Mouse (Mus musculus): ENCODE data around the gene Vat1. TPM values are rescaled to one million over a fixed set of nuclear protein-coding genes. Genes with fewer than 3 reads are reported as not detected.
"Not testable (repeated sequence)": the region's sequence is repeated elsewhere in the genome, so short reads cannot be mapped to it uniquely, and the experiment has no call there.

Gene Vat1
- polyA plus RNA-seq, 1 experiment from 2014 or later: 33.1 TPM

DNA sequence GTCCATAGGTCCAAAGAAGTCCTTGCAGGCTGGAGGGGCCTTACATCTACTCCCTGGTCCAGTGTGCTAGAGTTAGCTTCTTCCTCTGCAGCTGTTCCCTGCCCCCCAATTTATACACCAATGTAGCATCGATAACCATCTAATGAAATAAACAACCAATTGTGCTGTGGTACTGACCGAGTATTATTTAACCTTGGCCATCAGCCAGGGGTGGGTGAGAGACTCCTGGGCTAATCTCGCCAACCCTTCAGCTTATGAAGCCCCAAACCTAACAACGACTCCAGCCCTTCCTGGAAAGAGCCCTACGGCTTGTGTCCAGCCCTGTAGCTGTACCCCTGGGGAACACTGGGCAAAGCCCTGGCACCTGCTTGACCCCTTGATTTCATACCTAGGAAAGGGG, 8.3 kb upstream of the Vat1 start:
- 64% methylated on average over 5 of the region's 5 CpGs for WGBS
- no peak overlapping the region for H3K4me3 ChIP-seq

DNA sequence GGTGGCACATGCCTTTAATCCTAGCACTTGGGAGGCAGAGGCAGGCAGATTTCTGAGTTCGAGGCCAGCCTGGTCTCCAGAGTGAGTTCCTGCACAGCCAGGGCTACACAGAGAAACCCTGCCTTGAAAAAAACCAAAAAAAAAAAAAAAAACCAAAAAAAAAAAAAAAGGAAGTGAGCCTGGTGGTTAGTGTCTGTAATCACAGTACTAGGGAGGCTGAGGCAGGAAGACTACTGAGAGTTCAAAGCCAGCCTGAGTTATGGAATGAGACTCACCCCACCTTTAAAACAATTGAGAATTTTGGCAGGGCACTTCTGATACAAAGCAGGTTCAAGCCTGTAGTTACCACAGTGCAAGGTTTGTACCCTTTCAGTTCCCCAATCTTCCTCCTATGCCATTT, 7.7 kb upstream of the Vat1 start:
- not testable (repeated sequence) for H3K36me3 ChIP-seq; H3K27ac ChIP-seq; DNase-seq (ENCODE audit: low spot score); H3K9me3 ChIP-seq; H3K27me3 ChIP-seq (ENCODE audit: insufficient read depth, poor library complexity, severe bottlenecking); H3K4me3 ChIP-seq
- peaks cover 50% of the 10 kb centered on the region for H3K4me1 ChIP-seq
- WGBS: 68% methylated on average over 1 of the region's 1 CpGs

More for the DNA sequence above, 8.3 kb upstream of the Vat1 start:
- no peak for DNase-seq (ENCODE audit: low spot score)
- H3K9me3 ChIP-seq: no peaks in the 10 kb centered on the region
- no peak overlapping the region for H3K27ac ChIP-seq
- peaks cover 51% of the 10 kb centered on the region for H3K4me1 ChIP-seq
- peaks cover 8% of the 10 kb centered on the region for H3K36me3 ChIP-seq
- H3K27me3 ChIP-seq (ENCODE audit: insufficient read depth, poor library complexity, severe bottlenecking): 0 out of 2 replicates have a peak, but pooled peaks cover 4% of the 10 kb centered on the region

- no peak overlapping the region for H3K27ac ChIP-seq
- 37% methylated on average over 7 of the region's 7 CpGs for WGBS
- 0 out of 2 replicates have a peak, but pooled peaks cover 4% of the 10 kb centered on the region for H3K27me3 ChIP-seq (ENCODE audit: insufficient read depth, poor library complexity, severe bottlenecking)
- H3K9me3 ChIP-seq: no peaks in the 10 kb centered on the region
- H3K4me1 ChIP-seq: peaks cover 55% of the 10 kb centered on the region
- no peak for DNase-seq (ENCODE audit: low spot score)
- no peak overlapping the region for H3K4me3 ChIP-seq
- H3K36me3 ChIP-seq: peaks cover 8% of the 10 kb centered on the region
Observed at GRCm38 (mm10) chr11:101472336-101472735, 6.3 kb upstream of the Vat1 start.

GRCm38 (mm10) chr11:101471926-101472325, 5.9 kb upstream of the Vat1 start:
- 47% methylated on average over 3 of the region's 3 CpGs for WGBS
- peaks cover 54% of the 10 kb centered on the region for H3K4me1 ChIP-seq
- H3K27me3 ChIP-seq (ENCODE audit: insufficient read depth, poor library complexity, severe bottlenecking): 0 out of 2 replicates have a peak, but pooled peaks cover 4% of the 10 kb centered on the region

GRCm38 (mm10) chr11:101470206-101470605, 4.2 kb upstream of the Vat1 start:
- no peak for DNase-seq (ENCODE audit: low spot score)
- Histone ChIP-seq H3K9me3 (no peaks in the 10 kb centered on the region), H3K36me3 (peaks cover 8% of the 10 kb centered on the region), H3K4me1 (peaks cover 62% of the 10 kb centered on the region), H3K27ac (peak overlapping the region; percentile 36; the same call in 1 of the 2 replicates), H3K4me3 (peak overlapping the region; percentile 22; the same call in 1 of the 2 replicates), H3K27me3 (ENCODE audit: insufficient read depth, poor library complexity, severe bottlenecking) (0 out of 2 replicates have a peak, but pooled peaks cover 4% of the 10 kb centered on the region)
- 24% methylated on average over 7 of the region's 7 CpGs for WGBS

More at GRCm38 (mm10) chr11:101471926-101472325, 5.9 kb upstream of the Vat1 start:
- peaks cover 8% of the 10 kb centered on the region for H3K36me3 ChIP-seq
- no peak overlapping the region for H3K27ac ChIP-seq
- H3K9me3 ChIP-seq: no peaks in the 10 kb centered on the region
- no peak overlapping the region for H3K4me3 ChIP-seq
- no peak for DNase-seq (ENCODE audit: low spot score)

DNA sequence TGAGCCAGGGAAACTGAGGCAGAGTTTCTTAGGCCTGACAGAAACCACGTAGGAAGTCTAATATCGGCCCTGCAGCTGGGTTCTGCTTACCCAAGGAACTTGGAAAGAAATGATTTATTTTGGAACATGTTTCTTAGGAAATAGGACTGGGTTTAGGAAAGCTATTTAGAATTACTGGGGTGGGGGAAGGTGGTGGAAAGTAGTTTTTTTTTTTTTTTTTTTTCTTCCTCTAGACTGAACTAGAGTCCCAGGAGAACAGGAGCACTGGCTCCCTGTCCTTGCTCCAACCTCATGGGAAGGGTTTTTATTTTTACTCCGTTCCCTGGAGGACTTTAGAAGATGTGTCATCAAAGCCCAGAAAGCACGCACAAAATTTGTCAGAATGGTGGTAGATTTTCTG, 3.1 kb upstream of the Vat1 start:
- peaks cover 8% of the 10 kb centered on the region for H3K36me3 ChIP-seq
- H3K27me3 ChIP-seq (ENCODE audit: insufficient read depth, poor library complexity, severe bottlenecking): 0 out of 2 replicates have a peak, but pooled peaks cover 4% of the 10 kb centered on the region
- H3K9me3 ChIP-seq: no peaks in the 10 kb centered on the region
- peak overlapping the region; percentile 95 for H3K4me3 ChIP-seq
- H3K27ac ChIP-seq: peak overlapping the region; percentile 95; the same call in 1 of the 2 replicates
- peaks cover 73% of the 10 kb centered on the region for H3K4me1 ChIP-seq
- 59% methylated on average over 4 of the region's 4 CpGs for WGBS
- DNase-seq (ENCODE audit: low spot score): no peak

DNA sequence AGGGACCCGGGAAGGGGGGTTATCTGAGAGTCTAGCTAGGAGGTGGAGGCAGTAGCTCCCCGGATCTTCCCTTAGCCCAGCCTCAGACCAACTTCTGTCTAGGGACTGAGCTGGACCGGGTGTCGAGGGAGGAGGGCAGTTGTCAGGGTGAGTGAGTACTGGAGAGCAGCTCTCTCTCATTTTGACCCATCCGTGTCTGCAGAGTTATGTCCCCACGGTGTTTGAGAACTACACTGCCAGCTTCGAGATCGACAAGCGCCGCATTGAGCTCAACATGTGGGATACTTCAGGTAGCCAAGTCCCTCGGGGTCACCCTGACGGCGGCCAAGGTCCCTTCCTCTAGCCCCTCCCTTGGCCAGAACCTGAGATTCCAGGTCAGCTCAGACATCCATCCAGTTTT, 2.7 kb upstream of the Vat1 start:
- DNase-seq (ENCODE audit: low spot score): no peak
- peak overlapping the region; percentile 95 for H3K4me3 ChIP-seq
- peak overlapping the region; percentile 95 for H3K27ac ChIP-seq
- 0 out of 2 replicates have a peak, but pooled peaks cover 4% of the 10 kb centered on the region for H3K27me3 ChIP-seq (ENCODE audit: insufficient read depth, poor library complexity, severe bottlenecking)
- WGBS: 5% methylated on average over 13 of the region's 13 CpGs
- H3K36me3 ChIP-seq: peaks cover 8% of the 10 kb centered on the region
- H3K9me3 ChIP-seq: no peaks in the 10 kb centered on the region
- peaks cover 77% of the 10 kb centered on the region for H3K4me1 ChIP-seq

GRCm38 (mm10) chr11:101468263-101468688, 2.2 kb upstream of the Vat1 start:
- Histone ChIP-seq H3K4me1 (peaks cover 81% of the 10 kb centered on the region), H3K9me3 (no peaks in the 10 kb centered on the region), H3K27ac (peak overlapping the region; percentile 95), H3K27me3 (ENCODE audit: insufficient read depth, poor library complexity, severe bottlenecking) (0 out of 2 replicates have a peak, but pooled peaks cover 4% of the 10 kb centered on the region), H3K4me3 (peak overlapping the region; percentile 95), H3K36me3 (peaks cover 8% of the 10 kb centered on the region)
- no peak for DNase-seq (ENCODE audit: low spot score)
- under 1% methylated on average over 30 of the region's 31 CpGs for WGBS

GRCm38 (mm10) chr11:101467477-101468262, 1.6 kb upstream of the Vat1 start:
- whole genome bisulfite sequencing: under 1% methylated on average over 54 of the region's 54 CpGs
- H3K4me3 ChIP-seq: peak overlapping the region; percentile 95
- peaks cover 83% of the 10 kb centered on the region for H3K4me1 ChIP-seq
- 0 out of 2 replicates have a peak, but pooled peaks cover 4% of the 10 kb centered on the region for H3K27me3 ChIP-seq (ENCODE audit: insufficient read depth, poor library complexity, severe bottlenecking)
- no peaks in the 10 kb centered on the region for H3K9me3 ChIP-seq
- H3K27ac ChIP-seq: peak overlapping the region; percentile 95
- H3K36me3 ChIP-seq: peaks cover 8% of the 10 kb centered on the region
- DNase-seq (ENCODE audit: low spot score): peak; percentile 87

DNA sequence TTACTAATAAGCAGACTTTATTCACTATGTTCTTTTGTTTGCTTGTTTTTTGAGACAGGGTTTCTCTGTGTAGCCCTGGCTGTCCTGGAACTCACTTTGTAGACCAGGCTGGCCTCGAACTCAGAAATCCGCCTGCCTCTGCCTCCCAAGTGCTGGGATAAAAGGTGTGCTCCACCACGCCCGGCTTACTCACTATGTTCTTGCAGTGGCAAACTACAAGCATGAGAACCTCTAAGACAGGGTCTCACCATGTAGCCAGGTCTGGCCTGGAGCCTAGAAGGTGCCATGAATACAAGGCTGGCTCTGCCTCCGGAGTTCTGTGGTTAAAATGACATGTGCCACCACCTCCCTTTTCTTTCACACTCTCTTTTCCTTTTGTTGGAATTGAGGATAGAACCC, 521 bp upstream of the Vat1 start:
- 58% methylated on average over 5 of the region's 5 CpGs for WGBS
- not testable (repeated sequence) for H3K27ac ChIP-seq; H3K9me3 ChIP-seq; DNase-seq (ENCODE audit: low spot score); H3K27me3 ChIP-seq (ENCODE audit: insufficient read depth, poor library complexity, severe bottlenecking)
- Histone ChIP-seq H3K4me3 (peak overlapping the region; percentile 95), H3K36me3 (peaks cover 18% of the 10 kb centered on the region), H3K4me1 (peaks cover 80% of the 10 kb centered on the region)

DNA sequence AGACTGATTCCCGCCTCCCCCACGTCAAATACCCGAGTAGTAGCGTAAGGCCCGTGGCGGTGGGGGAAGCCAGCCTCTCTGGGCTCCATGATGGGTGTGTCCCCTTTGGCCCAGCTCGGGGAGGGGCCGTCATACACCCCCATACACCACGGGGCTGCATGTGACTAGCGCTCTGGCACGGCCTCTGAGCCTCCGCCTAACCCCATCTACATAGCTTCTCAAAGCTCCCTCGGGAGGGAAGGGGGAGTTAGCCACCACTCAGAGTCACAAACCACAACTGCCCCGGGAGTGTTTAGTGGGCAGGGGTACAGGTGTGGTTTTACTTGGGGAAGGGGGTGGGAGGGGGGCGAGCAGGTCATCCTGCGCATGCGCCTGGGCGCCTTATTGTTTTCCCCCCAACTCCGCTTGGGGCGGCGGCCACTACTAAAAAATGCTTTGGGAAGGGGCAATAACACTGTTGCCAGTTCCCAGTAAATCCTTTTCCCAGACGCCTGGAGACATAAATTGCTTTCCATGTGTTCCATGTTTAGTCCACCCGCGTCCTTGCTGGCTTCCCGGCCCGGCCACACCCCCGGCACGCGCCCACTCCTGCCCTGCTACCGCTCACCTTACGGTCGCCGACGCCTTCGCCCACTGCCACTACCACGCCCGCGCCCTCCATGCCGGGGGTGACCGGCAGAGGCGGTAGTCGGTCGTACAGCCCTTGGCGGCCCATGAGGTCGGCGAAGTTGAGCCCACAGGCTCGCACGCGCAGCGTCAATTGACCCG, 745 bp downstream of the Vat1 start:
- Histone ChIP-seq H3K9me3 (no peaks in the 10 kb centered on the region), H3K27ac (peak overlapping the region; percentile 91), H3K4me1 (peaks cover 69% of the 10 kb centered on the region), H3K4me3 (peak overlapping the region; percentile 95), H3K27me3 (ENCODE audit: insufficient read depth, poor library complexity, severe bottlenecking) (no peaks in the 10 kb centered on the region), H3K36me3 (peaks cover 21% of the 10 kb centered on the region)
- peak; percentile 85 for DNase-seq (ENCODE audit: low spot score)
- under 1% methylated on average over 51 of the region's 51 CpGs for WGBS

DNA sequence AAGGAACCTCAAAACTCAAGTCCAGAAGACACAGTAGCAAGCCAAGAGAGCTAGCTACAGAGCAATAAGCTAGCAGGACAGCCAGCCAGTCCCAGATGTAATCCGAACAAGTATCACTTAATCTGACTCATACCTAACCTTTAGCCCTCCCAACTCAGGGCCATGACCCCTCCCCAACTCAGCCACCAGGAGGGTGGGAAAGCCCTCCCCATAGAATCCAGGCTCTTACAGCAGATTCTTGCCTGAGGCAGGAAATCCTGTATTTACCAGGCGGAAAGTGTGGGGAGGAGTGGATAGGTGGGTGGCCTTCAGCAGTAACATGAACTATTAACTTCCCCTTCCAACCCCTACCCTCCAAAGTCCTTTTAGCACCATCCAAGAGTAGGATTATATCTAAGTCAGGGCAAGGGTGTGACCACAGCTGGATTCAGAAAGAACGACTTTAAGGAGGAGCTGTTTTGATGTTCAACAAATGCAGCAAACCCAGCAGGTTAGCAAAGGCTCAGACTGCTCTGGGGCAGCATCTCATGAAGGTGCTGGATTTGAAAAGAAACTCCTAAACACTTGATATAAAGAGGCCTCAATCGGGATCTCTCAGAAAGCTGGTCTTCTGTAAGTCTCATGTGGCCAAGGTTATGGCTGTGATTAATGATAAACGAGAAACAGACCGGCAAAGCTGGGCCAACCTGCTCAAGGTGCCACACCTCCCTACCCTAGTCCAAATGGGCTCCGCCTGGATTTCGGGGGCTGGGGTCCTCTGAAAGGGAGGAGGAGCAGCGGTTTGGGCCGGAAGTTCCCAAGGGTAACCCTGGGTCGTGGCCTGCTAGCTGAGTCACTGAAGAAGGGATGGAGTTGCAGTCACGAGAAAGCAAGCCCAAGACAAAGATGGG, 1.6 kb downstream of the Vat1 start, which contains the start of gene Rnd2:
Gene Rnd2, plus strand, starts transcription at position 789 of the 890 bp plus-strand sequence.
- Histone ChIP-seq H3K4me1 (peaks cover 72% of the 10 kb centered on the region), H3K27me3 (ENCODE audit: insufficient read depth, poor library complexity, severe bottlenecking) (no peaks in the 10 kb centered on the region), H3K36me3 (peaks cover 29% of the 10 kb centered on the region), H3K27ac (peak within 1 kb of the TSS; percentile 91), H3K4me3 (peak within 1 kb of the TSS; percentile 95), H3K9me3 (no peaks in the 10 kb centered on the region)
- 12% methylated on average over 12 of the region's 12 CpGs for WGBS
- DNase-seq (ENCODE audit: low spot score): no peak
